Mouse (Mus musculus) brain, embryonic 14.5 days (tissue): ENCODE results near the gene Mrpl28.
A peak's percentile ranks its signal among the peaks of the same experiment; 100 is the strongest.

Source experiments
- CTCF ChIP-seq: fragments of 200-500 bp; IDR thresholded peaks from 2 replicates; pipeline ENCODE4 v1.5.1; 2012; ENCODE audit warnings: inconsistent platforms, mild to moderate bottlenecking, moderate library complexity, borderline replicate concordance; ENCODE audit not compliant: insufficient read depth, insufficient read length; ENCODE audit errors: extremely low read depth
- POLR2A ChIP-seq: fragments of 200-500 bp; IDR thresholded peaks from 2 replicates; pipeline ENCODE4 v1.6.1; 2012; ENCODE audit warnings: mild to moderate bottlenecking, inconsistent platforms, borderline replicate concordance; ENCODE audit not compliant: poor library complexity, insufficient read depth, insufficient read length, severe bottlenecking; ENCODE audit errors: extremely low read depth

GRCm38 (mm10) chr17:26095121-26095740 is 28.1 kb upstream of the Mrpl28 start, which contains the start of gene Nme4:
- TF ChIP-seq CTCF (0 out of 2 replicates have a peak, but pooled peaks have one; percentile 0), POLR2A (peak; percentile 90)
